Mouse (Mus musculus): ENCODE measurements at regions not wholly inside any gene's neighbourhood (a gene's known extent, or its start where the extent isn't known, plus 50 kb on each side); places are given as distances from the start of the nearest gene placed in this dataset.
"Not testable (repeated sequence)": the region's sequence is repeated elsewhere in the genome, so short reads cannot be mapped to it uniquely, and the experiment has no call there.

DNA sequence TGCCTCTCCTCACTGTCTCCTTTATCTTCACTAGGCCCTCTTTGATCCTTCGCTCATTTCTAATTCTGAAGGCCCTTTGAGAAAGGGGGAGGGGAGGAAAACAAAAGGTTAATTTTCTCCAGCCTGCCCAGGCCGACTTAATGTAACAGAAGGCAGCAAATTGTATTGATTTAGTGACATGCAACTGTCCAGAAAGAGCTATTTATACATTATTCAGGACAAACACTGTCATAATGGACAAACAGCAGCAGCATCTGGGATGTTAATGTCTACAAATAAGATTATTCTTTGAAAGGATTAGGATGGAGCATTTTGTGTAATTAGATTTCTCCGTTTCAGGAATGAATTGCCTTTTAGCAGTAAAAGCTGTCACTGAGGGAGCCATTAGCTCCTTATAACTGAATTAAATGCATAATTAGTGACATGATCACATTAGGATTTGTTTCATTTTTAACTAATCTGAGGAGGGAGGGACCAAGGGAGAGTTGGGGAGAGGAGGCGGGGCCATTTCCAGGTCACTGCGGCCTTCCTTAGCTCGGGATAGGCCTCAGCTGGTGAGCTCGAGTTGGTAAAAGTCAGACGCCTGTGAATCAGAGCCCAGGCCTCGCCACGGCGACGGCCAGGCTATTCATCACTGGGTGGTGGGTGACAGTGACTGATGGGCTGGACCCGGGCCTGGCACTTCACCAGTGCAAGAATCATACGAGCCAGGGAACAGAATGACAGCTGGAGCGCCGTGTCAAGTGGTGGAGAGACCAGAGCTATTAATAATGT is 167.7 kb downstream of the Nkx6-1 start:
- no peak for DNase-seq

DNA sequence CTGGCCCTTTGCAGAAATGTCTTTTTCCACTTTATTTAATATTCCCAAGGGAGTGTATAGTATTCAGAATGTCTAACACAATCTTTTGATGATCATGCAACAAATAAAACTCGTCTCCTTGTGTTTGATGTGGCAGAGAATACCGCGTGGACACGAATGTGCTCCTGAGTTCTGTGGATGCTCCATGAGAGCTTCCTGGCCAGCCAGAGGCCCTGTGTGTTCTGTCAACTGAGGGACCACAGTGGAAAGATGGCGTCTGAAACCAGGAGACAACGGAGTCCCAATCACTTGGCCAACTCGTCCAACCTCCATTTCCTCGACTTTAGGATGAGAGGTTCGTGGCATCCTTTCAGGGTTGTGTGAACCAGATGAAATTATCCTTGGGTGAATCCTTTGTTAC is 168.6 kb downstream of the Nkx6-1 start:
- no peak for DNase-seq

DNA sequence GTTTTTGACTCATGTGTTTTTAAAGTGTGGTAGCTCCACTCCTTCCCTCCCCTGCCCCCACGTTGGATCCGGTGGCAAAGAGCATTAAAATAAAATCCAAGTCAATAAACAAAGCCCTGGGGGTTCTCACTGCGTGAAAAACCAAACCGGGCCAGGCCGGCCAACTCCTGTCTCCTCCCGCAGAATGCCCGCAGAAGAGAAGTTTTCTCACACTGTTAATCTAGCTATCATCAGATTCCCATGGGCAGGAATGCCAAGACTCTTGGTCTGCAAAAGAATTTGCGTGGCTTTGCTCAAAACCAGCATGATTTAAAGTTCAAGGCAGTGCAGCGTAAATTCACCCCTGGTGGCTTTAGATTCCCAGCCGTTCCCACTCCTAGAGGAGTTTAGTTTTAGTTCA is 219.0 kb downstream of the Nkx6-1 start:
- DNase-seq = no peak

DNA sequence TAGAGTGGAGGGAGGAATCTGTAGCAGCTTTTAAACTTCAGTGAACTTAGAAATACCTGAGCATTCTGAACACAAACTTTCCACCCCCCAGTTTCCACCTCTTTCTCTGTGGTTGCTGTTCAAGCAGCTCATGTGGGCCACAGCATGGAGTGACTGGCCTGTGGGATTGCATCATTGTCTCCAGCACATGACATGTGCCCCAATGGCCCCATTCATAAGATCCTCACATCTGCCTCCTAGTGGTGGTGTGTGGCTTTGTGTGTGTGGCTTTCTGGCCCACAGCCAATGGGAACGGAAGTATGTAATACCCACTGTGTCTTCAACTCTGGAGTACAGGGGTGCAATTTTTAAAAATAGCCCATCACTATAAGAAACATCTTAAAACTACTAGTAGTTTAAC is 223.0 kb downstream of the Nkx6-1 start:
- DNase-seq = no peak

DNA sequence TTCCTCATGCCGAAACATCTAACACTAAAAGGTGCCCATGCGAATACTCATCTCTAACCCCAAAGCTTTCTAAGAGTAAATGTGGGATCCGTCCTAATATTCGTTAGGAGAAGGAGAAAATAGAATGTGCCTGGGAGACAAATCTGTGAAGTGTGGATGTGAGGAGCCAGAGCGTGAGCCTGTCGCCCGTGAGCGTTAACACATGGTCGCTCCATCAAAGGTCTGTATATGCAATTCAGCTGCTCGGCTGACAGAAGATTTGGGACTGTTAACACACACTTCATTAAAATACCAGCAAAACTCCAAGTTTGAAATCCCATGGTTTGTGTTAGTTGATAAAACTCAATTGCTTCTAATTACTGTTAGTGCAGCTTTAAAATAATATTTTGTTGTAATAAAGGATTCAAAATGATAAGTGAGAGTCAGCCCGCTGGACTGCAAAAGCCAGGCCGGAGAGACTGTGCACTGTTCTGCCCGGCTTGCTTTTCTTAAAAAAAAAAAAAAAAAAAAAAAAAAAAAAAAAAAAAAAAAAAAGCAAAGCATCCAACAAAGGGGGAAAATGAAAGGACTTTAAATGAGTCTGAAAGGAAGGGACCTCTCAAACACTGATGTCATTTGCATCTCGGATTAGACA is 227.0 kb downstream of the Nkx6-1 start:
- no peak for DNase-seq

DNA sequence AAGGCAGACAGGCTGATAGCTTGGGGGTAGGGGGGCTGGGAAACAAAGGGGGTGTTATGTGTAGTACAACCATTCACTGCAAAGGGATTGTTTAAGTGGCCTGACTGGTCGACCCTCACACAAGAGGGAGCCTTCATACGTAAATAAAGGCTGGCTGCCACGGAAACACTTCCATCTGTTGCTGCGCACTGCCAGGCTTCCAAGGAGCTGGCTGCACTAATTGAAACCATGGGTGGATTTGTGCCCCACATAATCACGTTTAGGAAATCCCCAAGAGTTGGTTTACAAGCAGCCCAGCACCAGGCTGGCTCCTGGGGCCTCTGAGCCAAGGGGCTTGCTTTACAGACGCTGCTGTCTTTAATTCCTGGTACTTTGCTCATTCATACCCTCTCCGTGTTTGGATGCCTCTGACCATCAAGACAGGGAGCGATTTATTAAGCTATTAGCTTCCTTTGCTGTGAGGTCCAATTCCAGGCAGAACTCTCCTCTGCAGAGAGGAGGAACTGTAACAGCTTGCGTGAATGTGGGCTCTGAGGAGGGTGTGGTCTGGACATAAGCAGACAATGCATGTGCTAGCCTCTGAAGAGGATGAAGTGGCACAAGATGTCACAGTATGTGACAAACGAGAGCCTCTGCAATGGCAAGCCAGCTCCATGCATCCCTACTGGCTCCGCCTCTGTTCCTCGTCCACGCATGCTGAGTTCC is 238.6 kb downstream of the Nkx6-1 start:
- no peak for DNase-seq

DNA sequence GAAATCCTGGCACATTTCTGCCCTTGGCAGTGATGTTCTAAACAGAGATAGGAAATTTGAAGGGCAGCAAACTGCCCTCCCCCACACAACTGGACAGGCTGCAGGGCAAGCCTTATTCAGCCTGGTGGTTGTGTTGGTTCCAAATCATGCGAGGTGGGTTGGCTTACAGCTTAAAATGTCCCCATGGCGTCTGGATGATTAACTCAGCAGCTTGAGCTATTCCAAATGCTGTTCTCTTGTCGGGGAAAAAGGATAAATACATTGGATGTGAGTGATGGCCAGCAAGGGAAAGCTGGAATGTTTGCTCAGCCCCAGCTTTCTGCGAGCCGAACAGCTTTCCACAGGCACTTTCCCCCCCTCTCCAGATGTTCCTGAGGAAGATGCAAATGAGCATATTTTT is 280.5 kb downstream of the Nkx6-1 start:
- DNase-seq = no peak

DNA sequence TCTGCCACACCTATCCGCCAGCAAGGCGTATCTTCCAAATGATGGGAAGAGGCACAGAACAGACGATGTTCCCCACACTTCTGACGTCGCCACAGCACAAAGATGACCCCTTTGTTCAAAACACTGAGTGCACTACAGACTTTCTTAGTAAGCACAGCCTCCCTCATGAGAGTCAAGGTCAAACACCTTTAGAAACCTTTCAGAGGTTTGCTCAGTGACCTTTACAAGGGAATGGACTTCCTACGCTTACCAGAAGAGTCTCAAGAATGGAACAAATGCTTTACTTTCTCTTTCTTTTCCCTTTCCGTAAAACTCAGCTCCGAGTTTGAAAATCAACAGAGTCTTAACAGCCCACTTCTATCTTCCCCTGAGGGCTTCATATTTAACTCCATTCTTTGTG is 283.4 kb downstream of the Nkx6-1 start:
- no peak for DNase-seq

DNA sequence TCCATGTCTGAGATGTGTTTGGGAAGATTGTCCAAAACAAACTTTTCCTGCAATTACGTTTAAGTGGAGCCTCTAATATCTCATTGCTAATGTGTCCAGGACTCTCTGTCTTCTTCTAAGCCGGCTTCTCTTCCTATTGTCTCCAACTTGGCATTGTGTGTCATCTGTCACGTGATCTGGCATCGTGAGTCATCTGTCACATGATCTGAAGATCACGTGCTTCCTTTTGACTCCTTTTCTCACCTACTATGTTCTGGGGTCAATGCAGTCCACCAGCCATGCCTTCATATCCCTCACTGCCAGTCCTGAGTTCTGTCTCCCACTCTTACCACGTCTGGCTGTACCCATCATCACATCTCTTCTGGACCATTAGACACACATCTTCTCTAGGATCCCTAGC is 288.1 kb downstream of the Nkx6-1 start:
- DNase-seq = no peak

DNA sequence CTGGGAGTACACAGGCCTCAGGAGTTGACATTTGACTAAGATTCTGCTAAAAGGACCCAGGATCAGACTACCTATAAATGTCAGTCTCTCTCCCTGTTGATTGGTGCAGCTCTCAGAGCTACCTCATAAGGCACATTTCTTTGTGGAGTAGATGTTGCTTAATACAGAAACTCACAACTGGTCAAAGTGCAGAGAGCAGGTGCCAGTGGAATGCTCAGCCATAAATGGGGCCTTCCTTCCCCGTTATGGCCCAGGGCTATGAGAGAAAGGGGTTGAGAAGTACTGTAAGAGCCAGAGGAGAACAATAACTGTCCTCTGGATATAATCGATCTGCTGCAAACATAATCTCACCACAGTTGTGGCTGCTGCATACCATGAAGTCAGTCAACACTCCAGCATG is 290.7 kb downstream of the Nkx6-1 start:
- no peak for DNase-seq

DNA sequence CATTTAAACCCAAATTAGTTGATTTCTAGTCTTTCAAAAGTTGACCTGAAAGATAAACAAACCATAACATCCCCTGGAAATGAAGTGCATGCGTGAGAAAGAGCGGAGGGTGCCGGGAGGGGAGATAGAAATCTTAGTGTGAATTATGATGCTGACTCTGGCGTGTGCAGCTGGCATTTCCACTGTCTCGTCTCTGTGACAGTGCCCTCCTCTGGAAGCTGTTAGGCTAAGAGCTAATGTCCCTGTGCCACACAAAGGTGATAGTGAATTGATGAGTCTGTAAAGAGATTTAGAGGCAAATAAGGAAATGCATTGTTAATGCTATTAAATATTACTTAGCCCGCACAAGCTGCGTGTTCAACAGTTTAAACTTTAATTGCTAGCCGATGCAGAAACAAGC is 292.6 kb downstream of the Nkx6-1 start:
- DNase-seq = no peak

DNA sequence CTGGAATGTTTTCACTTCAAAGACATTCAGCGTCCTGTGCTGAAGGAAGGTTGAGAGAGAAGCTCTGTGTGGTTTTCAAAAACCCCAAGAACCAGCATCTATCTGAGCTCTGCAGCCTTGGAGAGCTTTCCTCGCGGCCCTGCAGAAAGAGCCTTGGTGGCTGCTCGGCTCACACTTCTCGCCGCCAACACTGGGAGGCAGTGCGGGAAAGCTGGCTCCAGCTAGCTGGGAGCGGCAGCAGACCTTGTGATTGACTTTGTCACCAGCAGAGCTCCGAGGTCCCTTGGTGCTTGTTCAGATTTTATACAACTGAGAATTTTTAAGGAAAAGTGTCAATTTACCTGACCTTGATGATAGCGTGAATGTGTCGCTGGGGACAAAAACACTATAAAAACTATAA is 299.4 kb downstream of the Nkx6-1 start:
- DNase-seq = peak; percentile 28

DNA sequence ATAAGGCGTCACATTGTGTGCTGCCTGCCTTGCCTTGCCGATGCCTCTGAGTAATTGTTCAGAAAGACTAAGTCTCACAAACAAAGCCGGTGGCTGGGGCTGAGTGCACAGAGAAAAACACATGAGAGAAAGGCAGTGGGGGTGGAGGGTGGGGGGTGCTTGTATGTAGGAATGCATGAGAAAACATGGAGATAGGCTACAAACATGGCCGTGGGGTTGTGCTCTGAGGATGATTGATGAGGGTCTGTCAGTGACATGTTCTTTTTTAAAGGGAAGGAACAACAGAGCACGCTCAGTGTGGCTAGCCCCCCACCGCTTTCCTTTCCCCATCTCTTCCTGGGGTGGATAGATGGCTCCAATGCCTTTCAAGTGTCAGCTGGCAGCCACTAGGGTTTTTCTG is 304.8 kb downstream of the Nkx6-1 start:
- DNase-seq = no peak

DNA sequence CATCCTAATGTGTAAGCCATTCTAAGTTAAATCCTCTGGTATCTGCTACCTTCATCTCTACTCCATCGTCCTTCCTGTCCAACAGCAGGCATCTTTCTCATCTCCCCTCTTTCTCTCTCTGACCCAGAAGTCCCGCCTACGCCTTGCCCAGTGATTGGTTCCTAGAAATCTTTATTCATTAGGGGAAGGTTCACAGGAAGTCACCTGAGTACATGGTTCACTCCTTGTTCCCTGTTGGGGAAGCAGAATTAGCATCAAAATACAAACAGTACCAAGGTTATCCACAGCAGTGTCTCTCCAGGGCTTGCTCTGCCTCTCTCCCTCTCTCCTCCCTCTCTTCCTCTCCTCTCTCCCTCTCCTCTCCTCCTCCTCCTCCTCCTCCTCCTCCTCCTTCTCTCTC is 319.4 kb downstream of the Nkx6-1 start:
- no peak for DNase-seq

DNA sequence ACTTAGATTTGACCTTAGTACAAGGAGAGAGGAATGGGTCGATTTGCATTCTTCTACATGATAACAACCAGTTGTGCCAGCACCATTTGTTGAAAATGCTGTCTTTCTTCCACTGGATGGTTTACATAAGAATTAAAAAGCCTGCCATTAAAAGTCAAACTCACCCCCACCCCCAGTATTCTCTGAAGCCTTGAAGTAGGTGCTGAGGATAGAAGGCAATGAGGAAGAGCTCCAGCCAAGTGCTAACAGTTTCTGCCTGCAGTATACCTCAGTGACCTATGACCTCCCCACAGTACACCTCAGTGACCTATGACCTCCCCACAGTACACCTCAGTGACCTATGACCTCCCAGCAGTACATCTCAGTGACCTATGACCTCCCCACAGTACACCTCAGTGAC is 328.4 kb downstream of the Nkx6-1 start:
- not testable (repeated sequence) for DNase-seq

DNA sequence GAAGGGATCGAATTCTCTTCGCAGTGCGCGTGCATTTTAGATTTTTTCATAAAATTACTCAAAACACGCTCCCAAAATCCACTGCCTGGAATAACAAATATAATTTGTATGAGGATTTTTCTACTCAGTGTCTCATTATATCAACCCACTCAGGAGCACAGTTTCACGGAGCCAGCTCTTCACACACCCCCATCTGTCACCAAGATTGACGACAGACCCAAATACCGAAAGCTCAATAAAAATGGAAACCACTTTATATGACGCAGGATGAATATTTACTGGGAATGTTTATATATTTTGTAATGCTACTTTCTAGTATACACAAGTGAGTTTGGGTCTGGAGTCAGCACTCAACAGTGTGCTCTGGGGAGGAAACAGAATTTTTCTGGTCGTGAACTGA is 333.0 kb downstream of the Nkx6-1 start:
- no peak for DNase-seq

DNA sequence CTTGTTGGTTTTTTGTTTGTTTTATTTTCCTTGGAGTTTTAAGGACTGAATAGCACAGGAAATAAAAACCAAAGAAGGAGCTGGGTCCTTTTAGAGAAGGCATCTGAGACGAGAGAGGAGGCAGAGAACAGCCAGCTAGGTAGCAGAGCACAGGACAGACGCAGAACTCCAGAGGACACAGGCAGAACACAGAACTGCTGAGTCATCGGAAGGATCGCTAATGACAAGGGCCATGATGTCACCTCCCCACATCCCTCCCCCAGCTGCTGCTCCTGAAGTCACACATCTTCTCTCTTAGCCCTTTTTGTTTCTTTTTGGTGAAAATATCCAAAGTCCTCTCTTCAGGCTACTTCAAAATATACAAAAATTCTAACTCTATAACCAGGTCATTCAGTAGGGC is 338.7 kb downstream of the Nkx6-1 start:
- DNase-seq = no peak

DNA sequence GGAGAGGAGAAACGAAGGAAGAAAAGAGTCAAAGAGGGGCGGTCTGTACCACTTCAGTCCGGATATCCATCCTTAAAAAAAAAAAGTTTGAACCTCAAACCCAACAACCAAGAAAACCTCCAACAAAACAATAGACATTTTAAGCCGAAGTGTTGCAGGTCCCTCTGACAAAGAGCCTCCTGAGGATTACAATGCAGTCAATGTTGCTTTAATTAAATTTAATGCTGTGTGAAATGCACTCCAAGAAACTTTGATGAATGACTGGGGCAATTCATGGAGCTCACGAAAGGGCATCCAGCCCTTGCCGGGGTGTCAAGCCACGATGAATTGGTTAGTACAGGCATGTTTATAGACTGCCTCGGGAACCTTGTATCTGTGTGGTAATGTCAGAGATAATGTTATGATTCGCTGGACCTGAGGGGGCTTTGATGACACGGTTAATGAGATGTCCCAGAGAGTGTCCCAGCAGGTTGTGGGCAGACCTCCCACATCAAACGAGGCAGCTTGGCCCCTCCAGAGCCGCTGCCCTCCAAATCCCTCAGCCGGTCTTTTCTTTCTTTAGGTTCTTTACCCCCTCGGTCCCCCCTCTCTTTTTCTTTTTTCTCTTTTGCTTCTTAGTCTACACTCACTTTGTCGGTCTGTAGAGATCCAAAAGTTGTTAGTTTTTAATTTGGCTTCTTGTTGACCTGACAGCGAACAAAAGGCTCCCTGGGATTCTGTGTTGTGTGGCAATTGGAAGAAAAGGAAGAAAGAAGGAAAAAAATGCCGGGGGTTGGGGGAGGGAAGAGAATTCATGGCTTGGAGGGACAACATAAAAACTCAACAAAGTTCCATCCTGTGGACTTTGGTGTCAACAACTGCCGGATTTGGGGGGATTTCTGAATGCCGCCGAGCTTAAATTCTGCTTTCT is 341.5 kb downstream of the Nkx6-1 start:
- no peak for DNase-seq

DNA sequence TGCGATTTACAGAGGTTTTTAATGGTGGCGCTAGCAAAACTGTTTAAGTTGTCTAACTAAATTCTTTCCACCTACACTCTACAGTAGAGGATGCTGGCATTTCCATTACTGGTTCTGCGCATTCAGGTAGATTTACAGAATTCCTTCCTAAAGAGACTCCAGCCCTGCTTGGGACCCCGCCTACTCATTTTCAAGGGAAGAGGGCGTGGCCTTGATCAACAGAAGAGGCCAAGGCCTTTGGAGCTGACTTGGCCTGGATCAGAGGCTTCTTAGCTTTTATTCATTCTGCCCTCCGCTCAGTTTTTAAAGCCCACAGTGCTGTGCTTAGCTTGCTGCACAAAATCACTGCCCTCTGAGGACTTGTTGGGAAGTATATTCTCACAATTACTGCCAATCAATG is 364.8 kb downstream of the Nkx6-1 start:
- DNase-seq = no peak

DNA sequence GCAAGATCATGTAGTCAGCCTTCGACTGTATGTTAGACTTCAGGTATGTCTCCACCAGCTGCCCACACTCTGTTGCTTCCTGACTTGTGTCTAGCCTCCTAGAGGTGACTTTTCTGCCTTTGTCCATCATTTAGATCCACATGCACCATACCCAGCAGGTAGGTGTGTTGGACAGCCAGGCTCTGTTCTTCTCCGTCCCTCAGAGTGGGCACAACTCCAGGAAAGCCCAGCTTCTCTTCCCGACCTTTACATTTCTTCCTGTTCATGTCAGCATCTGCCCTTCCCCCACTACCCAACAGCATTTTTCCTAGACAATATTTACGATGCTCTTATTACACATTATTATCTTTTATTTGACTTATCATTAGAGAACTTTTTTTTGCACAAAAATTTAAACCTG is 366.4 kb downstream of the Nkx6-1 start:
- no peak for DNase-seq

DNA sequence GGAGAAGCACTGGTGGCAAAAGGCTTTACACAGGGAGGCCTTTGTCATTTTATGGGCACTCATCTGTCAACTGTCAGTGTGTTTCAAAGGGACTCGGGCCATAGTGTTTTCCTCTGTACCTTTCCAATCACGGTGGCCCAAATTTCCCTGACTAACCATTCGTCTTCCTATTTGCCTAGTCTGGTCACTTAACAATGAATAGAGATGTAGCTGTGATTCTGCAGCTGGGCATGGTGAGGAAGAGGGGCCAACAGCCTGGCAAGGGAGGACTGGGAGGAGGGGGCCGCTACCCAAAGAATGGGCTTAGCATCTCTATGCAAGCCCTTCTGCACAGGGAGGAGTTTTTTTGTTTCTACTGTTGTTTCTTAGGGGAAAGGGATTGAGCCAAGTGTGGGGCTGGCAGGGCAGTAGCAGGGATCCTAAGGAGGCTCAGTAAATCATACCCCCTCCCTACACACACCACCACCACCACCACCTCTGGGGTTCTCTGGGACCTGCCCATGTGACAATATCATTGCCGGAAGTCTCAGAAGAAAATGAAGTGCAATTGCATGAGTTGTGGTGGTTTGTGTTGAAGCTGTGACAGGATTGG is 367.2 kb downstream of the Nkx6-1 start:
- no peak for DNase-seq

DNA sequence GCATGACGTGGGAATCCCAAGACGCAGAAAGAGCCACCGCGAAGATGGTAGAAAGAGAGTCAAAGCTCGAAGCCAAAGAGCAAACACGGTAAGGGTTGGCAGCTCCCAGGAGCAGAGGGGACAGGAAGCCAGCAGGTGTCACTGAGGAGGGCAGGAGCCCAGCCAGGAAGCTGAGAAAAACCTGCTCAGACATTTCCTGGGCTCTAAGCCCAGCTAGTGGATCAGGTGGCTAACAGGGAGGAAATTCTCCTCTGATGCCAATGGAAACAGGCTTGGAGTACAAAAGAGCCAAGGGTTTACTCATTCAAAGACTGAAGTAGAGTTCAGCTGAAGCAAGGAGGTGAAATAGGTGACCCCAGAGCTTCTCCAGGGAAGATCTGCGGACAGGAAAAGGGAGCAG is 368.9 kb downstream of the Nkx6-1 start:
- DNase-seq = no peak

DNA sequence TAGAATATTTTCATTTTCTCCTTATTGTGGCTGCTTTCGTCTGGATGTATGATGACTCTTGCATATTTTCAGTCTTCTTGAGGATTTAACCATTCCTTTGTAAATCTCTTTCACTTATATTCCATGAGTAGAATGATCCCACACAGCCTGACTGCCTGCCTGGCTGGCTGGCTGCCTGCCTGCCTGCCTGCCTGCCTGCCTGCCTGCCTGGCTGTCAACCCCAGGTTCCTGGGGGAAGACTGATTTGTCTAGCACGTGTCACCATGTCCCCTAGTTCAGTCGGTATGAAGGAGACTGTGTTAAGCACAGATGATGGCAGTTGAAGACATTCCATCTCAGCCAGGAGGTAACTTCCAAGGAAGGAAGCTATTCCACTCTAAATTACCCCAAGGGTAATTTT is 370.8 kb downstream of the Nkx6-1 start:
- no peak for DNase-seq
